Mouse (Mus musculus) large intestine, adult 2 months (tissue): ENCODE results near the gene Polrmt. TPM values are rescaled to one million over a fixed set of nuclear protein-coding genes. Genes with fewer than 3 reads are reported as not detected.

Experiments used
- DNase-seq: peaks from one replicate; pipeline ENCODE4 v3.0.0-alpha.2; 2012; ENCODE audit warnings: low read depth, low spot score
- WGBS: fragments of 180-500 bp; shearing (Covaris S2); methylation state at CpG from one replicate; pipeline ENCODE4 v1.1.7; 2018; 5-methylcytosine and 5-hydroxymethylcytosine counted together
- polyA plus RNA-seq: library from polyadenylated mRNA; depleted of rRNA; stranded (reverse); fragments of >200 nt; gene quantifications from 2 replicates; pipeline ENCODE4 v1.2.3, GENCODE M21; 2012

Gene Polrmt
- polyA plus RNA-seq, 1 experiment = 57.5 TPM

GRCm38 (mm10) chr10:79746774-79747151 is 382 bp upstream of the Polrmt start:
- DNase-seq = no peak
- WGBS = 14% methylated on average over 6 of the region's 6 CpGs

- WGBS = 74% methylated on average over 3 of the region's 3 CpGs
- no peak for DNase-seq
Measured at GRCm38 (mm10) chr10:79745411-79745810, 970 bp downstream of the Polrmt start.

DNA sequence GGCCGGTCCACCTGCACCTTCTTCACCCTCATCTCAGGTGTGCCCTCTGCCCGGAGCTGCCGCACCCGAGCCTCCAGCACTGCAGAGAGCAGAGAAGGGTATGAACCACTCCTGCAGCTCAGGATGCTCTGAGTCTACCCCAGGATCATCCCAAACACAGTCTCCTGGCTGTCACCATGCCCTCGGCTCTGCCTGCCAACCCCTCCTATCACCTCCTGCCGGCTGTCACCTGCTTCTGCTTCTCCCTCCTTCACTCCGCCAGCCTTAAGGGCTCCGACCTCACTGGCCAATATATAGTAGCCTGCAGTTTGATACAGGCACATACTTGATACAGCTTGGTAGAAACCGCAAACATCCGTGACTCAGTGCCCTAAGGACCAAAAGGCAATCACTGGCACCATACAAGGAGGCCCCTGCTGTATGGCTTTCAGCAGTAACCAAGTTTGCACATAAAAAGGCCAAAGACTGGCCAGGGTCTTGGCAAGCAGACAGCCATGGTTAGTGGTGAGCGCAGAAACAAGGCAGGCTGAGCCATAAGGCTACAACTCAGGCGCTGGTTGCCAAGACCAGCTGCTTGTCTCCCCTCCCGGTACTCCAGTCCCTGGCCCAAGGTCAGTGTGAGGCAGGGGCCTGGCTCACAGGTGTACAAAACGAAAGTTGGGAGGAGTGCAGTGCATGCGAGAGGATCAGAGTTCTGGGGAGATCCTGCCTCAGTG is 2.6 kb downstream of the Polrmt start:
- 94% methylated on average over 15 of the region's 15 CpGs for WGBS

GRCm38 (mm10) chr10:79743161-79743560 is 3.2 kb downstream of the Polrmt start:
- no peak for DNase-seq
- WGBS = 90% methylated on average over 11 of the region's 11 CpGs

More for the DNA sequence above, 2.6 kb downstream of the Polrmt start:
- DNase-seq = no peak

- no peak for DNase-seq
- 88% methylated on average over 11 of the region's 11 CpGs for WGBS
Measured at GRCm38 (mm10) chr10:79740863-79741262, 5.5 kb downstream of the Polrmt start.

DNA sequence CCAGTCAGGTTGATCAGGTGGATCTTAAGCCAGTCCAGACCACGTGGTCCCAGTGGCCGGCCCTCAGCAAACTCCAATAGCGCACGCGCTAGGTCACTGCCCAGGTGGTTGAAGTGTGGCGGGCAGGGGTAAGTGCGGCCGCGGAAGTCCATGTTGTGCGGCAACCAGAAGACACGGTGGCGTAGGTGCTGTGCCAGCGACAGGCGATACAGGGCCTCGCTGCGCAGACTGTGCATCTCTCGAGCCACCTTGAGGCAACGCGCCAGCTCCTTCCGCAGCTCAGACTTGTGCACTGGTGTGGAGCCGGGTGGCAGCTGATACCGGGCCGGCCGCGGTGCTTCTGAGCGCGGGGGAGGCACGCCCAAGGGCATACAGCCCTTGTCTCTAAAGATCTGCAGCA is 7.1 kb downstream of the Polrmt start:
- DNase-seq = no peak
- 97% methylated on average over 28 of the region's 28 CpGs for whole genome bisulfite sequencing

GRCm38 (mm10) chr10:79738259-79738658 is 8.1 kb downstream of the Polrmt start:
- WGBS = 89% methylated on average over 10 of the region's 10 CpGs

DNA sequence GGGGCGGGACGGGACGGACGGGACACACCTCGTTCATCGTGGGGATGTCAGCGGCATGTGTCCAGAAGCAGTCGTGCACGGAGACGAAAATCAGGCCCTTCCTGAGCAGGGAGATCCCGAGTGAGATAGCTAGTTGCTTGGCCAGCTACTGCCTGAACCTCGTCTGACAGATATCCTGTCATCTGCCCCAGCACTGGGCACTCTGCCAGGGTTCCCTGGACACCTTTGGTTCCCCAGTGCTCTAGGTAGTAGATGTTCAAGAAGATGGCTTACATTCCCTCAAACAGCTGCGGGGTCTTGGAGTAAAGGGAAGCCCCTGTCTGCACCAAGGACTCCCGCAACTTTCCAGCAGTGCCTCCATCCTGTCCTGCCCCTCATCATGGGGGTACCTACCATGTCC is 9.7 kb downstream of the Polrmt start:
- 88% methylated on average over 14 of the region's 14 CpGs for WGBS
- DNase-seq = no peak

More at GRCm38 (mm10) chr10:79738259-79738658, 8.1 kb downstream of the Polrmt start:
- DNase-seq = no peak

GRCm38 (mm10) chr10:79735361-79735760 is 11.0 kb downstream of the Polrmt start:
- no peak for DNase-seq
- WGBS = 73% methylated on average over 51 of the region's 52 CpGs

GRCm38 (mm10) chr10:79733847-79734246 is 12.5 kb downstream of the Polrmt start:
- no peak for DNase-seq
- WGBS = 96% methylated on average over 15 of the region's 15 CpGs

DNA sequence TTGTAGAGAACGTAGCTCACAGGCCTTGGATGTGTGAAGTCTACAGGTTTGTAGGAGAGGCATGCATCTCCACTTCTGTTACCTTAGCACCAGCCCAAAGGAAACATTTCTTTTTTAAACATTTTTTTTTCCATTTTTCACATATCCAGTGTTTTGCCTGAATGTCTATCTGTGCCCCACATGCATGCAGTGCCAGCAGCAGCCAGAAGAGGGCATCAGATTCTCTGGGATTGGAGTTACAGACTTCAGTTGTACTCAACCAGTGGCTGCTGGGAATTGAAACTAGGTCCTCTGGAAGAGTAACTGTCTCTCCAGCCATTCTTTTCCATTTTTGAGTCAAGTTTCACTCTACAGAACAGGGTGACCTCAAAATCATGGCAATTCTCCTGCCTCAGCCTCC is 13.9 kb downstream of the Polrmt start:
- DNase-seq = no peak
- WGBS = 95% methylated on average over 1 of the region's 1 CpGs

GRCm38 (mm10) chr10:79729357-79729965 is 16.9 kb downstream of the Polrmt start:
- no peak for DNase-seq
- WGBS = 66% methylated on average over 13 of the region's 13 CpGs

- WGBS = 73% methylated on average over 28 of the region's 28 CpGs
- no peak for DNase-seq
Measured at GRCm38 (mm10) chr10:79728323-79729249, 17.8 kb downstream of the Polrmt start.

GRCm38 (mm10) chr10:79726090-79726489 is 20.3 kb downstream of the Polrmt start:
- WGBS = 32% methylated on average over 11 of the region's 11 CpGs
- DNase-seq = no peak

- DNase-seq = no peak
- 66% methylated on average over 7 of the region's 7 CpGs for WGBS
Measured at GRCm38 (mm10) chr10:79723692-79724091, 22.7 kb downstream of the Polrmt start.

GRCm38 (mm10) chr10:79723047-79723446 is 23.3 kb downstream of the Polrmt start:
- WGBS = 46% methylated on average over 6 of the region's 6 CpGs
- DNase-seq = no peak

- no peak for DNase-seq
- WGBS = 56% methylated on average over 5 of the region's 5 CpGs
Measured at GRCm38 (mm10) chr10:79721089-79721488, 25.3 kb downstream of the Polrmt start.

GRCm38 (mm10) chr10:79717640-79718357 is 28.6 kb downstream of the Polrmt start:
- DNase-seq = no peak
- WGBS = 2% methylated on average over 43 of the region's 43 CpGs

GRCm38 (mm10) chr10:79716988-79717355 is 29.4 kb downstream of the Polrmt start:
- 1% methylated on average over 44 of the region's 44 CpGs for WGBS
- no peak for DNase-seq
